Mouse (Mus musculus): ENCODE results near the gene Rprd2.
"Not testable (repeated sequence)": the region's sequence is repeated elsewhere in the genome, so short reads cannot be mapped to it uniquely, and the experiment has no call there.

Gene Rprd2

DNA sequence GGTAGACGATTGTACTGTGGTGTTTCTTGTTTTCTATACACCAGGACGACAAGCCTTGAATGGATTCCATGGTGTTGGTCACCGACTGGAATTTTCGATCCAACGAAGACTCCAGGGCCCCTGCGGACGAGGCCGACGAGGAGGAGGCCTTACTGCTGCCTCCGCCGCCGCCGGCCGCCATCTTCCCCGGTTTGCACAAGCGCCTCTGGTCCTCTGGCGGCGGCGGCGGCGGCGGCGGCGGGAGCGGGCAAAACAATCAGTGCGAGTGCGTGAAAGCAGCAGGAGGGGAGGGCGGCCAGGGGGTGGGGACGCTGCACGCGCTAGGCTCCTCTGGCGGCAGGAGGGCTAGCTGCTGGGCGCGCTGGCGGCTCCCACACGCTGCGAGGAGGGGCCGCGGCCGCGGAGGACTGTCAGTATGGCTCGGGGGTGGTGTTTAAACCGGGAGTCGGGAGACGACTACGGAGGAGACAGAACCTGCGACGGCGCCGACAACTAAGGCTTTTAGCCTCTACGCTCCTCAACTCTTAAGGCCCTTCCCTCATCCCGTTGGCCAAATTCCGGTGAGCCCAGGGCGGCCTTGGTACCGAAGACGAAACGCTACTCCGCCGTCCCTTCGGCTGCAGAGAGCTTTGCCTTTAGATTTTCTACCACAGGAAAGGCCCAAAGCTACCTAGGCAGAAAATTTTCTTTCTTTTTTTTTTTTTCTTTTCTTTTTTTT lies at the start of gene Rprd2:
TSS of gene Rprd2 (minus strand) at position 293 of the 718 bp plus-strand sequence.
- peak; percentile 69 to 88 for DNase-seq

DNA sequence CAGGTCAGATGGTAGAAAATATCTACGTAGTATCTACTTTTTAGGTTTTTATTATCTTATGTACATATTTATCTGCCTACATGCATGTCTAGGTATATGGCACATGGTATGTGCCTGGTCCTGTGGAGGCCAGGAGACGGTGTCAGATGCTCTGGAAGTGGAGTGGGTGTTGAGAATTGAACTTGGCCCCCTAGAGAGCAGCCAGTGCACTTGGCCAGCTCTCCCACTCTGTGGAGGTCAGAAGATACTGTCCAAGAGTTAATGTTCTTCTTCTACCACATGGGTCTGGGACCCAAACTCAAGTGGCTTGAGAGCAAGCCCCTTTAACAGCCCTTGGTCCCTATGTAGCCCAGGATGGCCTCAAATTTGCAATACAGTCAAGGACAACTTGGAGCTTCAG lies 48.7 kb upstream of the Rprd2 start:
- peak in 1 of 2 experiments; percentile 67 for DNase-seq

DNA sequence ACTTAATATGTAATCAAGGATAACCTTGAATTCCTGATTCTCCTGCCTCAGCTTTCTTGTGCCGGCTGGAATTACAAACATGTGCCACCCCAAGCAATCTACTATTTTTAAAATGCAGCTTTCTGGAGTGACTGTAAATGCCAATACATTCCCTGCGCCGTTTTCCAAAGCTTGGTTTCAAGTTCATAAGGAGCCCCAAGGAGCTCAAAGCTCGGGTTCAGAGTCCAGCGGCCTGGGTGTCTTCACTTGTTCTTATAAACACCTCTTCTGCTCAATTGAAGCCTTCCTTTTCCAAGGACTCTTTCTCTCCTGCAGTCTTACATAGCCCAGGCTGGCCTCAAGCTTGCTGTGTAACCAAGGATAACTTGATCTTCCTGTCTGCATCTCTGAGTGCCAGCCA lies 47.4 kb upstream of the Rprd2 start:
- DNase-seq = peak; percentile 67 to 86

DNA sequence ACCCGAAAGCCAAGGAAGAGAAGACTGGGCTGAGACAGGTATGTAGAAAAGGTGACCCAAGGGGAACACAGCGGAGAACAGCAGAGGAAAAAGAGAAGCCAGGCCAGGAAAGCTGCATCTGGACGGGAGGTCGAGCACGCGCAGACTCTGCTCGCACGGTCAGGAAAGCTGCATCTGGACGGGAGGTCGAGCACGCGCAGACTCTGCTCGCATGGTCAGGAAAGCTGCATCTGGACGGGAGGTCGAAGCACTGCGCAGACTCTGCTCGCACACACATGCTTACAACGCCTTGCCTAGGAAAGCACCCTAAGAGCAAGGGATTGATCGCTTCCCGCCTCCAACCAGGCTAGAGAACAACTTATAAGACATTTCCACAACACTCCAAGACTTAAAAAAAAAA lies 46.9 kb upstream of the Rprd2 start:
- no peak for DNase-seq

DNA sequence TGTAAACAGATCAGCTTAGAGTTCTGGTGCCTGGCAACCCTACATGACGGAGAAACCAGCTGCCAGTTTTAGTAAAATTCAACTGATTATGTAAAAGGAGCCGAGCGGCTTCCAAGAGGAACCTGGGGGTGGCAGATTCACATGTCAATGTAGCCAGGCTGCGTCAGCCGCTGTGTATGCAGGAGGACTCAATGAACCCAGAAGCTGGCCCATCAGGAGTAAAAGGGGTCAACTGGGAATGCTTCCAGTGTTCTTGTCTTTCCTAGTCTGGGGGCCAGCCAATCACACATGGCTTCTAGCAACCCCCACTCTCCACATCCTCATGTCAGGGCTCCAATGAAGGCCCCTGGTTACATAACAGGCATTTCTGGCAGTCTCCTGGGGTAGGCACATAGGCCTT lies 46.4 kb upstream of the Rprd2 start:
- peak; percentile 60 to 93 for DNase-seq

DNA sequence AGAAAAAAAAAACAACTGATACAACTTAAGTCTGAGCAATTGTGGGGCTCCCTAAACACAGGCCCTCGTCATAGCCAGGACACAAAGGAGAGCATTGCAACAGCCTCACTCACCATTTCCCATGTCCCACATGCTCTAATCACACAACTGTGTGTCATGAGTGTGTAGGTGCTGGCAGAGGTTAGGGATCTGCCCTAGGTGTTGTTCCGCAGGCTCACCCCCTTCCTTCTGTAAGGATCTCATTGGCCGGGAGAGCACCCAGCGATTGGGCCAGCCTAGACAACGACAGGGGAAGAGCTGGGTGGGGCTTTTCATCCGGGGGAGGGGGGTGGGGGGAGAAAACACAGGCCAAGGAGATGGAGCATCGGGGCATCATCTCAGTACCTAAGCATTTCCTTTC lies 44.9 kb upstream of the Rprd2 start:
- no peak for DNase-seq

DNA sequence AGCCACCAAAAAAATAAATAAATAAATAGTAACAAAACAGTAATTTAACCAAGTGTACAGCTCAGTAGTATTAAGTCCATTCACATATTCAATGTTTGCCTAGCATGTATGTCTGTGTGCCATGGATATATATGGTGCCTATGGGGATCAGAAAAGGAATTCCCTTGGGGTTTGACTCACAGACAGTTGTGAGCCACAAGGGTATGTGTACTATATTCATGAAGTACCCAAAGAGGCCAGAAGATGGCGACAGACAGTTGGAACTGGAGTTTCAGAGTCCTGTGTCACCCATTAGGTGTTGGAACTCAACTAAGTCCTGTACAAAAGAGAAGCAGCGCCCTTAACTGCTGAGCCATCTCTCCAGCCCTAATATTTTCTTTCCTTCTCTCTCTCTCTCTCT lies 43.1 kb upstream of the Rprd2 start:
- peak; percentile 72 to 93 for DNase-seq

DNA sequence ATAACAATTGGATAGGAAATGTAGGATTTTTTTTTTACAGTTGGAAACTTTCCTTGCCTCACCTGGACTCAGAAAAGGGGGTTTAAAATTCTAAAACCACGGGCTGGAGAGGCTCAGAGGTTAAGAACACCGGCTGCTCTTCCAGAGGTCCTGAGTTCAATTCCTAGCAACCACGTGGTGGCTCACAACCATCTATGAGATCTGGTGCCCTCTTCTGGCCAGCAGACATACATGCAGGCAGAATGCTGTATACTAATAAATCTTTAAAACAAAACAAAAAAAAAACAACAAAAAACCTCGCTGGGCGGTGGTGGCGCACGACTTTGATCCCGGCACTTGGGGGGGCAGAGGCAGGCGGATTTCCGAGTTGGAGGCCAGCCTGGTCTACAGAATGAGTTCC lies 42.6 kb upstream of the Rprd2 start:
- no peak for DNase-seq

DNA sequence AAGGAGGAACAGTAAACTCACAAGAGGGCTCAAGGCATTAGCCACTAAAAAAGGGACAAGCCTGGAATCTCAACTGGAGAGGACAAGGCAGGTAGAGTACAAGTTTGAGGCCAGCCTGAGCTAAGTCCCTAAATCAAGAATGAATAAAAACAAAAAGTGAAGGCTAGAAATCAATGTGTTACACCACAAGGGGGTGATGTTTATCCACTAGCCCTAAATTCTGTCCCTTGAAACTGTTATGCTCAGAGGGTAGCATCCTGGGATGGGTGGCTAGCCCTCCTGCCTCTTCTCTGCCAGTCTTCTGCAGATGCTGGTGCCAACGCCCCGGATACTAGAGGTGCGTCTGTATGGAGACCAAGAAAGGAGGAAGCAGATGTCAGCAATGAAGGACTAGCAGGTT lies 41.7 kb upstream of the Rprd2 start:
- no peak for DNase-seq

DNA sequence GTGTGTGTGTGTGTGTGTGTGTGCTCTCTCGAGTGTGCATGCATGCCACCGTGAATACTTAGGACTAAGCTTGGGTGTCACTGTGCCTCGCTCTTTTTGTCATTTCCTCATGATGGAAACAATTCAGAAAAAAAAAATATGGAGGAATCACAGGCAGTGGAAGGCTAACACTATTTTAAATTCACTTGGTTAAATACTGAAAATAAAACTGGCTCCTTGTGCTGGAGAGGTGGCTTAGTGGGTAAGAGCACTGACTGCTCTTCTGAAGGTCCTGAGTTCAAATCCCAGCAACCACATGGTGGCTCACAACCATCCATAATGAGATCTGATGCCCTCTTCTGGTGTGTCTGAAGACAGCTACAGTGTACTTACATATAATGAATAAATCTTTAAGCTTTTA lies 39.6 kb upstream of the Rprd2 start:
- DNase-seq = not testable (repeated sequence)

DNA sequence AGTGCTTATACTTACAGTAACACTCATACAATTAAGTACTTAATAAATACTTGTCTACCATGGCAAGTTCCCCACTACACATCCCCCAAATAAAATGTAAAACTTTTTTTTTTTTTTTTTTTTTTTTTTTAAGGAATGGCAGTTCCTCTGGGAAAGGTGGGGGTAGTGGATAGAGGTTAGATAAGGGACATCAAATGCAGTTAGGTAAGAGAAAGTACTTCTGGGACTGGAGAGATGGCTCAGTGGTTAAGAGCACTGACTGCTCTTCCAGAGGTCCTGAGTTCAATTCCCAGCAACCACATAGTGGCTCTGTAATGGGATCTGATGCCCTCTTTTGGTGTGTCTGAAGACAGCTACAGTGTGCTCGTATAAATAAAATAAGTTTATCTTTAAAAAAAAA lies 38.4 kb upstream of the Rprd2 start:
- not testable (repeated sequence) for DNase-seq

DNA sequence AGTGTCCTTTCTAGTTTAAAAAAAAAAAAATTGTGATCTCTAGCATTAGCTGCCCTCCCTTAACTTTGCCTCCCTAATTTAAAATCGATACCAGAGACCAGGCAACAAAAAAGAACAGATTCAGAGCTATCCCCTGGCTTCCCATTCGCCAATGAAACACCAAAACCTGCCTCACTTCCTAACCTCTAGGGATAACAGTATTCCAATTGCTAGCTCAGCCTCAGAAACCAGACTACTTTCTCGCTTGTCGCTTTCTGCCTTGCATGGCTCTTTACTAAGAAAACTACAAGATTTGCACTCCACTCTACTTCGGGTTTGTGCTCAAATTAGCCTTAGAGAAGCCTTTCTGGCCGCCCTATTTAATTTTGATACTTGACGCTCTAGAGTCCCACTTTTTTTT lies 37.5 kb upstream of the Rprd2 start:
- no peak for DNase-seq

DNA sequence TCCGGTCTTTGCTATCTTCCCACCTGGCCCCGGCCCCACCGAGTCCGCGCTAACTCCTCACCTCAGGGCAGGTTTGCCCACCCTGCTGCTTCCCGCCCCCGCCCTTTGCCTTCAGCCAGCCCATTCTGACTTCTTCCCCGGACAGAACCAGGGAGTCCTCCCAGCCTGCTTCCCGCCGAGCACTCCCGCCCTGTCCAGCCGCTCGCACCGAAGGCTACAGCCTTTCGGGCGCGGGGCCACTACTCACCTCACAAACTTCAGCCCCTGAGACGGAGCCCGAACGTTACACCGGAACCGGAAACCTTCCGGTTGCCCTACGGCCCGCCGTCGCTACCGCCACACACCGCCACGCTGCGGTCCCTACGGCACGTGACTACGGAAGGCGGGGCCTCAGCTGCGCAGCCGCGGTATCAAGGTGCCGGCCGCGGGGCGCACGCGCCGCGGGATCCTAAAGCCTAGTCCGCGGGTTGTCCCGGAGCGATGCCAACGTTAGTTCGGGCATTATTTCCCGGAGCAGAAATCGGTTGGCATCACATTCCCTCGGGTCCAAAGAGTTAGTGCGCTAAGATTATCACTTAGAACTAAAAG lies 36.9 kb upstream of the Rprd2 start, which contains the start of gene Prpf3:
TSS of gene Prpf3 (minus strand) at position 384 of the 588 bp plus-strand sequence.
- peak; percentile 96 to 97 for DNase-seq

DNA sequence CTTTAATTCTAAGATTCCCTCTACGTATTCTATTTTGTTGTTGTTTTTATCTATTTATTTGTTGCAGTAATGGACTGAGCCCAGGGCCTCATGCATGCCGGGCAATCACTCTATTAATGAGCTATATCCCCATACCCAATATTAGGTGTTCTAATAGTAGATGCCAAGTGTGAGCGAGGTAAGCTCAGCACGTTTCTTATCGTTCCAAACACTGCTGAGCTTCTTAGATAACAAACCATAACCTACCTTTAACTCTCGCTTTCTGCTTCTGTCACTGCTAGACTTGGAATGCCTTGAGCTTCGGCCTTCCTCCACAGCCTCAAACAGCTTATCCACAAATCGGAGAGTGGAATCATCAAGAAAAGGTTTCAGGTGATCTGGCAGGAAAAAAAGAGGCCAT lies 32.7 kb upstream of the Rprd2 start:
- DNase-seq = no peak

DNA sequence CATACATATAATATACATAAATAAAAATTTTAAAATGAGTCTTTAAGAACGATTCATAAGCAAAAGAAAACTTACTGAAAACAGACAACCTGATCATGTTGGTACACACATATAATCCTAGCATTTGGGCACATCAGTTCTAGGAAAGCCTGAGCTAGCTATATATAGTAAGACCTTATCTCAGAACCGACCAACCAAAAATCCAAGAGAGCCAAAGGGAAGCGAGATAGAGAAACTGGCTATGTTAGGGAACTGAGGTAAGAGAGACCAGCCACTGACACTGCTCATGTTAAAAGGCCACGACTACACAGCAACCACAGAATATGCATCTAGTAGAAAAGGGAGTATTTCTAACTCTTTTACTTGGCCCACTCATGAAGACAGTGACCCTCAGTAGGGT lies 31.9 kb upstream of the Rprd2 start:
- DNase-seq = no peak

DNA sequence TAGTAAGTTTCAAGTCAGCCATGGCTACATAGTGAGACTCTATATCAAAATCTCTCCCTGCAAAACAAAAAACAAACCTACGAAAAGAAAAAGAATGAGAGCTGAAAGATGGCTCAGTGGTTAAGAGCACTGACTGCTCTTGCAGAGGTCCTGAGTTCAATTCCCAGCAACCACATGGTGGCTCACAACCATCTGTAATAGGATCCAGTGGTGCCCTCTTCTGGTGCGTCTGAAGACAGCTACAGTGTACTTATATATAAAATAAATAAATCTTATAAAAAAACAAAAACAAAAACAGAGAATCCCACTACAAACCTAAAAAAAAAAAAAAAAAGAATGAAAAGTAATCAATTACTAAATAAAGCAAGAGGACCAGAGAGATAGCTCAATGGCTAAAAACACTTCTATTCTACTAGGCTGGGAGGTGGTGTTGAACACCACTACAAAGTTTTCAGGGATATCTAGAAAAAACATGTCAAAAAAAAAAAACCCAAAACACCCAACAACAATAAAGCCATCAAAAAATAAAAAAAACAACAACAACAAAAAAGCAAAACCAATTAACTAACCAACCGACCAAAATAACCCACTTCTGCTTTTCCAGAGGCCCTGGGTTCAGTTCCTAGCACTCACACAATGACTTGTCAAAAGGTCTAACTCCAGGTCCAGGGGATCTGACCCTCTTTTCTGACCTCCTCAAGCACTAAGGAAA lies 24.0 kb upstream of the Rprd2 start:
- DNase-seq = no peak

DNA sequence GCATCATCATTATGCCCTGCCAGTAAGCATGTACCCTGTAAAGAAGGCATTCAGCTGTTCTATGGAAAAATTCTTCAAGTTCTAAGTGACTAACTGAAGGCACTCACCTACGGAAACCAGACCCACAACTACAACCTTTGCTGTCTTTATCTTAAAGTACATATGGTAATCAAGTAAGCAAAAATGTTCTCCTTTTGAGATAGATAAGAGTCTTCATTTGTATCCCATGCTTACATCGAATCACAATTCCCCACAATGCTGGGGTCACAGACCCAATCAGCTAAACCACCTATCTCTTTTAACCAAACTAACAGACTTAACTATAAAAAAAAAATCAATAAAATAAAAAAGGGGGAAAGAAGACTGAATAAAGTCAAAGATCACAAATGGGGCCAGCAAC lies 20.6 kb upstream of the Rprd2 start:
- no peak for DNase-seq

DNA sequence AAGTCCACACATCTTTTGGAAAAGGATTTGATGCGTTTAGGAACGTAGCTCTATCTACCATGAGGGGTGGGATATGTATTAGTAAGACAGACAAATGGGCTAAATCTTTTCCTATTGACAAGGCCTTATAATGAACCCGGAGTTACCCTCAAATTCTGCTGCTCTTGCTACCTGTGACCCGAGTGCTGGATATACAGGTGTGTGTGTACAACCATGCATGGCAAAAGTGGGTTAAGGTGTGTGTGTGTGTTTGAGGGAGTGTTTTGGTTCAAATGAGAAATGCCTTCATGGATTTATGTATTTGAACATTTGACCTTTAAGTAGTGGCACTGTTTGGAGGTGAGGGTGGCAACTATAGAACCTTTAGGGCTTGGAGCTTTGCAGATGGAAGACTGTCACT lies 10.4 kb upstream of the Rprd2 start:
- no peak for DNase-seq

DNA sequence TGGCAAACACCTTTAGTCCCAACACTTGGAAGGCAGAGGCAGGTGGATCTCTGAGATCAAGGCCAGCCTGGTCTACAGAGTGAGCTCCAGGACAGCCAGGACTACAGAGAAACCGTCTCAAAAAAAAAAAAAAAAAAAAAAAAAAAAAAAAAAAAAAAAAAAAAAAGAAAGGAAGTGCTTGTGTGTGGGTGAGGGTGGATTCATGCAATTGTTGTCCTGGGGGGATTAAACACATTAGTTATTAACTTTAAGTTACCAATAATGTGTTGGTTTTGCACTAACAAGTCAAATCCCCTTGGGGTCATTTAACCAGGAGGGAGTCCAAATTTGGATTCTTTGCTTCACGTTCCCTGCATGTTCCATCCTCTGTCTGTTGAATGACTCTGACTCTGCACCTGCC lies 7.6 kb upstream of the Rprd2 start:
- no peak for DNase-seq

DNA sequence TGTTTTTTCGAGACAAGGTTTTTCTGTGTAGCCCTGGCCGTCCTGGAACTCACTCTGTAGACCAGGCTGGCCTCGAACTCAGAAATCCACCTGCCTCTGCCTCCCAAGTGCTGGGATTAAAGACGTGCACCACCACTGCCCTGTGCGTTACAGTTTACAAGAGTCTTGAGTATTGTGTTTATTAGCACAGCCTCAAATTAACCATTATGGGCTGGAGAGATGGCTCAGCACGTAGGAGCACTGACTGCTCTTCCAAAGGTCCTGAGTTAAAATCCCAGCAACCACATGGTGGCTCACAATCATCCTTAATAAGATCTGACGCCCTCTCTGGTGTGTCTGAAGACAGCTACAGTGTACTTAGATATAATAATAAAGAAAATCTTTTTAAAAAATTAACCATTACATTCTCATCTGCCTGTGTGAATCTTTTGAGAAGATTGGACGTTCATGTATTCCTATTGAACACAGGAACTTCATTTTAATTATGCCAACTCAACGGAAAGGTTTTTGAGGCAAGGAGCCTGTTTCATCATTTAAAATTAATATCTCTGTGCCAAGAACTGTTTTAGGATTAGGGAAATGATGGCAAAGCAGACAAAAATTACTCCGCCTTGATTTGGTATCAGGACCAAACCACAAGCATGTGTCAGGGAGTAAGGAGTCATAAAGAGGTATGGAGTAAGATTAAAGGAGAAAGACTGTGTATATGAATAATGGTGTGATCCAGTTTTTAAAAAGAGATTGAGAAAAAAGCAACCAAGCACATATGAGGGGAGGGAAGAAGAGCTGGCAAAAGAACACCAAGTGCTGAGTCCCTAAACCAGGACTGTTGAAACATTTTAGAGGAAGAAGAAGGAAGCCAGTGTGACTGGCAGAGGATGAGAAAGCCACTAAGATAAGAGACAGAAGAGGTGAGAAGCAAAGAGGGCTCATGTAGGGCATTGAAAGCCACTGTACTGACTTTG lies 1.7 kb upstream of the Rprd2 start:
- no peak for DNase-seq

DNA sequence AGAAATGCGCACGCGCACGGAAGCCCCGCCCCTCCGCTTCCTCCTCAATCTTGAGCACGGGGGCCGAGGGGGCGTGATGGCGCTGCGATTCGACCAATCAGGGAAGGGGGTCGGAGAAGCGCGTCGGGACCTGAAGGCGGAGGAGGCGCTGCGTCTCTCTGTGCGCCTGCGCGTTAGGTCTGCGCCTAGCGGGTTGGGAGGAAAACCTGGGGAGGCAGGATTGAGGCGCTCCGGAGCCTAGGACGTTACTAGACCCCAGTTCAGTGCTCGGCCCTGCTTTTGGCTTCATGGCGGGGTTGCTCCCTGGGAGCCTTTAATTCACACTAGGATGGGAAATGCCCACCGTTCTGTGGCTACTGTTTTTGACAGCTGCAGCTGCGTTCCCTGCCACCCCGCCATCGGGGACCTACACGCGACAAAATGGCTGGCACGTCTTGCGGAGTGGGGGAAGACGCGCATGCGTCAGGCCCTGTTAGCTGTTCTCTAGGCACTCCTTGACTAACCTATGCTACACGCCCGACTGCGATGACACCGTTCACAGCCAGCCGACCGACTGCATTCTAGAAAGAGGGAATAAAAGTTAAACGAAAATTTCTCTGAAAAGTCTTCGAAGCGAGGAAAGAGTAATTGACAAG lies 805 bp upstream of the Rprd2 start:
- DNase-seq = peak; percentile 100

DNA sequence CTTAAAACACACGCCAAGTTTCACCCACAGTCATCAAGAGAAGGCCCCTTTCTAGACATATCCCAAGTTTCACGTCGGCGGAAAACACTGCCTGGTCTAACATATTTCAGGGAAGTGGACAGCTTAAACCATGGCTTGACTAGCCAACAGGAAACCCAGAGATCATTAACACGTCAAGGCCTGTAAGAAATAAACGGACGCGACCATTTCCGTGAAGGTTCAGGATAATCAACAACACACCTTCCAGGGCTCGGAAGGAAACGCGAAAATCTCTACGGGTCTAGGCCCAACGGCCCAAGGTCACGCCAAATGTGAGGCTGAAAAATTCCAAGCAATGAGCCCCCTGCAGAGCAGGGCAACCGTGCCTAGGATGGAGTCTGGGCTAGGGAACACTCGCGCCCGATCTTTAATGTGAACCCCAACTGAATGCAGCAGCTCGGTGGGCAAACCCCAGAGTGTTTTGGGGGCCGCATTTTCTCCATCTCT lies 594 bp downstream of the Rprd2 start:
- peak; percentile 66 to 75 for DNase-seq

Measured in kidney, postnatal 25 days (tissue).